Mouse (Mus musculus): ENCODE measurements around the gene Gm28305.

Gene Gm28305

DNA sequence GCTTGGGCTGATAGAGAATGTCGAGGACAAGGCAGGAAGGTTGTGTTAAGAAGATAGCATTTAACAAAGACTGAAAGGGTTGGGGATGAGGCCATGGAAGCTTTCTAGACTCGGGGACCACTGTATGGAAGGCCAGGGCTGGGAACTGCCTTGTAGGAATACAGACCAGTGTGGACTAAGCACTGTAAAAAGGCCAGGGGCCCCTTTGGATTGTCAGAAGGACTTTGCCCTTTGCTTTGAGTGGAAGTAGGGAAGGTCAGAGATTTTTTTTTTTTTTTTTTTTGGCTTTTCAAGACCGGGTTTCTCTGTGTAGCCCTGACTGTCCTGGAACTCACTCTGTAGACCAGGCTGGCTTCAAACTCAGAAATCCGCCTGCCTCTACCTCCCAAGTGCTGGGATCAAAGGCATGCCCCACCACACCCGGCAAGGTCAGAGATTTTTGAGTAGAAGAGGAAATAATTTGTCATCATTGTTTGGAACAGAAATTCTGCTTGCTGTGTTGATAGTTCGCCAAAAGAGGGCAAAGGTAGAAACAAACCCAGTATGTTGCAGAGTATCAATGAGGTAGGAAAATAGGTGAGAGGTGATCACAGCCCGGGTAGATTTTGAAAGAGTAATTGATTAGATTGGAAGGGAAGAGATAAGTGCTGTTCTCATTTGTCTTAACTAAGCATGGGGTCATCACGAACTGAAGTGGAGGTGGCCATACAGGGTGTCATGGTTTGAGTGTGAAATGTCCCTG, 30.6 kb downstream of the Gm28305 start:
- no peak for DNase-seq (ENCODE audit: low spot score)

DNA sequence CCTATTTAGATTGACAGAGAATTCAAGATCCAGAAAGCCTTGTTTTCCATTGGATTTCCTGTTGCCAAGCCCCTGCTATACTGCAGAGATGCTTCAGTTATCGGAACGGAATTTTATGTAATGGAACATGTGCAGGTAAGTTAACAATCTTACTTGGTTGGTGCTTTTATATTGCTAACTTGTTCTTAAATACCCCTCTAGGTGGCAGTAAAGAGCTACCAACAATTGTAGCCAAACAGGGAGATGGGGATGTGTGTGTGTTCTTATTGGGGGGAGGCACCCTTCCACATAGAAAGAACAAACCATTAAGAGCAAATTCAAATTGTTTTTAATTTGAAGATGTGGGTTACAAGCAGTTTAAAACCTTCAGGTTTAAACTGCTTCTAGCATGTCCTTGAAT, 35.3 kb downstream of the Gm28305 start:
- no peak for DNase-seq (ENCODE audit: low spot score)

DNA sequence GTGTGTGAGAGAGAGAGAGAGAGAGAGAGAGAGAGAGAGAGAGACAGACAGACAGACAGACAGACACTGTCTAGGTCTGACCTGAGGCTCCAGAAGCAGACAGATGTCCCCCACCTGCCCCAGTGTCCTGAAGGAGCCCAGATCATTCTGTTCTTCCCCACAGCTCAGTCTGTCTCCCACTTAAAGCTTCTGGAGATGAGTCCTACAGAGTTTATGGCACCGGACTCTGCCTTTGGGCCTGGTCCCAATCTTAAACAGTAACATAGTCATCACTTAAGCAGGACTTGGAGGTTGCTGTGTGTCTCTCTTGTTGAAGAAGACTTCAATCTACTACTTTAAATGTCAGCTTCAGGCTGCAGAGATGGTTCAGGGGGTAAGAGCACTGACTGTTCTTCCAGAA, 38.3 kb downstream of the Gm28305 start:
- DNase-seq (ENCODE audit: low spot score) = no peak

DNA sequence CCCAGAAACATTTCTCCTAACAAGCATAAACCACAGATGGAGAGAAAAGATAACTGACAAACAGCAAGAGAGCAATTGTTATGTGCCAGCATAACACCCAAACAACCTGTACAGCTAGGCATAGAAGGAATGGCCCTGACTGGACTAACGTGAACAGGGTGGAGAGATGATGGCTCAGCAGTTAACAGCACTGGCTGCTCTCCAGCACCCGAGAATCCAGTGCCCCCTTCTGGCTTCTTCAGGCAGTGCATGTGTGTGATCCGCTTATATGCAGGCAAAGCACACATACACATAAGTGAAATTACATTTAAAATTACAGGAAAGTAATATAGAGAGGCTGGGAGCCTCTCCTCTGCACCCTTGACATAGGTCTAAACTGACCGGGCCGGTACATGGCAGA, 38.9 kb downstream of the Gm28305 start:
- DNase-seq (ENCODE audit: low spot score) = no peak

DNA sequence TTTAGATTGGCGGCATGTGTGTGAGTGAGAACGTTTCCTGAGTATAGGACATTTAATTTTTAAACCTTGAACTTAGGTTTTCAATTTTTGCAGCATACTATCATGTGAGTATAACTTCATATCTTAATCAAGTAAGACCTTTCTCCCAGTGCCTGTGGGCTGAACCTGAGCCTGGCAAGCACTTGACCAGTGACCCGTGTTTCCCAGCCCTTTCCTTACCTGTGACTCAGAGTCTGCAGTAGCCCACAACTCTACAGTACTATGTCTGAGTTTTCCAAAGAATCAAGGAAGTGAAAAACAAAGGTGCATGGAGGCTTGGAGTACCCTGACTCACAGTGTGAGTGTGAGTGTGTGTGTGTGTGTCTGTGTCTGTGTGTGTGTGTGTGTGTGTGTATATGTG, 39.6 kb downstream of the Gm28305 start:
- DNase-seq (ENCODE audit: low spot score) = no peak

DNA sequence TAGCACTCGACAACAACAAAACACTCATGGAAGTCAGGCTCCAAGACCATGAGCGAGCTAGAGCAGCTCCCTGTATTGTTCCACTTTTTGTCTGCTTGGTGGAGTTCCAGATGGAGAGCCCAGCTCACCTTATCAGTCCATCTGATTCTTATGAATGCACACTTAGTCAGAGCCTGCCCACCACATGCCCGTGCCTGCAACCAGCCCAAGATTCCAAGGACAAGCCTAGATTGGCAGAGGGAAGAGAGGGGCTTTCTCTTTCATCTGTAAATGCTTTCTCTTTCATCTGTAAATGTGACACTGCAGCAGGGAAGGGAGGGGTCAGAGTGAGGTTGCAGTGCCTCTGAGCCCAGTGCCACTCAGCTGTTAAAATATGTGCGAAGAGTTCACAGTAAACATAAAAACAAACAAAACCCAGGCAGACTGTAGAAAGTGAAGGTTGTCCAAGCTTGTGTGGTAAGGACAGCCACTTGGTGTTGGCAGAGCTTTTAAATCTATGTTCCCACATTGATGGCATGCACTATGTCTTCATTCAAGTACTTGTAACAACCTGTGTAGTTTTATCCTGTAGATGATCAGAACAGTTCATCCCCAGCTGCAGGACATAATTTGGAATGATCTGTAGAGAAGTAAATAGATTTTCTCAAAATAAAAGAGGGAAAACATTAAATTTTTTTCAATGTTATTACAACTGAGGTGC, 45.4 kb downstream of the Gm28305 start:
- DNase-seq (ENCODE audit: low spot score) = no peak

DNA sequence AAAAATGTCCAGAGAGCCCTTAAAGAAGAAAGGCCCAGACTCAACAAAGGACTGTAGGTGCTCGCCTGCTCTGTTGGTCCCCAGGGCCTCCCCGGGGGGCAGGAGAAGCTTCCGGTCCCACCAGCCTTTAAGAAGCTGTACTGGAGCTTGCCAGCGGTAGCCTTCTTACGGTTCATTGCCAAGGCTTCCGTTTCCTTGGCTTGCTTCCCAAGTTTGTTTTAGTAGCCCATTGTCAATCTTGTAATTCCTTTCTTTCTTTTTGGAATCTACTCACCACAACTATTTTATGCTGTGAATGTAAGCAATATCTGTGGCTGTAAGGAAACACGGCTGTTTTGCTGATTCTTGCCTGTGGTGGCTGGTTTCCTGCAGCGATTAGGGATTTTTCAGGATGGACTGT, 48.1 kb downstream of the Gm28305 start:
- DNase-seq (ENCODE audit: low spot score) = no peak

DNA sequence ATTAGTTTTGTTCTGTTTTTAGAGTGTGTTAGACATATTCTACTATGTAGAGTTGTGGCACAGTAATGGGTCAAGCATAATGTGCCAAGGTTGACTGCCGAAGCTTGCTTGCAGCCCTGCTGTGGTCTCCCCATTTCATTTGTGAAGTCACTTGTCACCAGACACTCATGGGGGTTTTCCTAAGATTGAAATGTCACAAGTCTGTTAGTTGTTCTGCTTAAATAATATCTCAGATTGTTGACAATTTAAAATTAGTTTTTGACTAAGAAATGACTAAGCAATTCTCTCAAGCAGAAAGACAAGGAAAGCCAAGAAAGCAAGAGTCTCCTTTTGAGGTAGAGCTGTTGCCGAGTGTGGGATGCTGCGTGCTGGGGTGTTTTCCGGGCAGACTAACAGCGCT, 52.5 kb downstream of the Gm28305 start:
- no peak for DNase-seq (ENCODE audit: low spot score)

DNA sequence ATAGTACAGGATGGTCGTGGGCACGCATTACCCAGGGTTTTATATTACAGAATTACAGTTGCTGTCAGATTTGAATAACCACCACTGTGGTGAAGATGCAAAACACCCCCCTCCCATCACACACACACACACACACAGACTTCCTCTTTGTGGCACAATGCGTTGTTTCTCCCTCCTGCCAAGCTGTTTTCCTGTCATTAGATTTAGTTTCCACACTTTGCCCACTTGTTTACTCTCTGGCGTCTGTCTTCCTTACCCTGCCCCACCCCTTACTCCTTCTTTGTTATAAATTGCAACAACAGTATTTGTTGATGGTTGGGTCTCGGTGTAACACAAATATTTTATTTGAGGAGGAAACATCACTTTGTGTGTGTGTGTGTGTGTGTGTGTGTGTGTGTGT, 57.8 kb downstream of the Gm28305 start:
- DNase-seq (ENCODE audit: low spot score) = no peak

DNA sequence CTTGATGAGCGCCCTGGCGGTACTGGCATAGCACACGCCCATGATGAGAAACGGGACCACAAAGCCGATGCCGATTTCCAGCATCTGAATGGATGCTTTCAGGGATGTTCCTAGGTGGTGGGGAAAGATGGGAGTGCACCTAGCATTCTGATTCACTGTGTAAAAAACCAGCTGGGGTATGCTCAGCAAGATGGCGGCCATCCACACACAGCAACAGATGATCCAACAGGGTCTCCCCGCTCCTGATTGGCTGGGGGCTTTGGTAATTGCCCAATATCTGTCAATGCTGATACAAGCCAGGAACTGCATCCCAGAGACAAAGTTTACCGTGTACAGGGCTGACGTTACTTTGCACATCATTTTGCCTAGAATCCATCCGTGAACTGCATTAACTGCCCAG, 58.6 kb downstream of the Gm28305 start:
- DNase-seq (ENCODE audit: low spot score) = peak; percentile 67

DNA sequence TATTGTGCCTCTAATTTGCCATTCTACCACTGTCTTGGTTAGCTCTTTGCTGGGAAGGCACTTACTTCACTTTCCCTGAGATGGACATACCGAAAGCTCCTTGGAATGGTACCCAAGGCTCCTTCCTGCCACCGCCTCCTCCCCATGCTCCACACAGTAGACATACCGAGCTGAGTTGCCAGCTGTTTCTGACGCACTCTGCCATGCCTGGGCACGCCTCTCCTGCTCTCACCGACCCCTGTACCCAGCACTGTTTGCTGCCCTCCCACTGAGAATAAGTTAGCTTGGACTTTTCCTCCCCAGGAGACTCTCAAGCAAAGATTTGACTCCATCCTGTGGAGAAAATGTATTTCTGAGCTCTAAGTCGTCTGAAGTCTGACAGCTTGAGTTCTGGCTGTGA, 60.4 kb downstream of the Gm28305 start:
- DNase-seq (ENCODE audit: low spot score) = no peak

DNA sequence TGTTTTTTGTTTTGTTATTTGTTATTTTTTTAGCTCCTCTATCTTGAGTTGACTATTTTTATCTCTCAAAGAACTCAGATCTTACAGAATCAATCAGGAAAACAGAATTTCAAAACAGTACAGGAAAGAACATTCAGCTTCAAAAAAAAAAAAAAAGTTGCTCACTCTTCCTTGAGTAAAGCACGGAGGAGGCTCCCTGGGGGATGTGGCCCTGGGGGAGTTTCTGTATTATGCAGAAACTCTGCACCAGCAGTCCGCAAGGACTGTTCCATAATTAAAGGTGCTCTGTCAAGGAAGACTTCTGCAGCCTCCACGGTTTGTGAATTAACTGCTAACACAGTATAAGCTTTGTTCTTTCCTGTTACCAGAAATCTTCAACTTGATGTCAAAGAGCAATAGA, 61.0 kb downstream of the Gm28305 start:
- DNase-seq (ENCODE audit: low spot score) = peak; percentile 69

DNA sequence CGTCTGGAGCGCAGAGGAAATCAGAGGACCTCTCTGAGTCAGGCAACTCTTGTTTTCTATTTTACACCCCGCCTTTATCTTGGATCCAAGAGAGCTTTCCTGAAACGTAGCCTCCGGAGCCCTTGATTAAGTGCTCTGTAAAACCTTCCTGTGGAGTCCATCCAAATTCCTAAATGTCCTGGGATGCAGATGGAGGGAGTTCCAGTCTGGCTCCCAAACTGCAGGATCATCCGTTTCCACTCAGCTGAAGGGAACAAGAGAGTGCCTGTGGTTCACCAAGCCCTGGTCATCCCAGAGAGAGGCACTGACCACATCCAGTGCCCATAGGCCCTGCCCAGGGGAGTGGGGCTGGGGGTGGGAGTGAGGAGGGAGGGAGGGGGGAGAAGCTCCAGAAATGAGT, 61.8 kb downstream of the Gm28305 start:
- DNase-seq (ENCODE audit: low spot score) = no peak

DNA sequence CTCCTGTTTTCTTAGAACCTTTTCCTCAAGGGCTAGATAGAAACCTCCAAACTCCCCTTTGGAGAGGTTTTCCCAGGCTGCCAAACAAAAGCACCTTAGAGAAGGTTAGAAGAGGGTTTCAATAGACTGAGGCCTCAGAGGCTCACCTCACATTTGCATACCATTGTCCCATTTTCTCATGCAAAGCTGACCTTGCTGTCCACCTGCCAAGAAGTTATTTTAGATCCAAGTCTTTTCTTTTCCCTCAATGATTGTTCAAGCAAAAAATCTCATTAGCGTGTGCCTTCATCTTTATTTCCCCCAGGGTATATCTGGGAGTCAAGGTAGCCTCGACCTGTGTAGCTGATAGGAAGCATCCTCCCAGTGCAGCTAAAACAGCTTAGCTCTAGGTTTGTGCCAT, 62.4 kb downstream of the Gm28305 start:
- DNase-seq (ENCODE audit: low spot score) = no peak

DNA sequence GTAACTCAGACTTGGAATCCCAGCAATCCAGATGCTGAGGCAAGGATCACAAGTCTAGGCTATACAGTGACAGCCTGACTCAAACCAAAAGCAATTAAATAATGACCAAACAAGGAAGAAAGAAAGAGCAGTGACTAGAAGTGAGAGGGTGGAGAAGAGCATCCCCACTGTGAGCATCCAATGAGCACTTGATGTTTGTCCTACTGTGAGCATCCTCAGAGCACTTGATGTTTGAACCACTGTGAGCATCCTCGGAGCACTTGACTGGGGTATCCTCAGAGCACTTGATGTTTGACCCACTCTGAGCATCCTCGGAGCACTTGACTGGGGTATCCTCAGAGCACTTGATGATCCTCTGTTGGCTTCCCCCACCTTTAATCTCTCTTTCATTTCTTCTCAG, 64.5 kb downstream of the Gm28305 start:
- DNase-seq (ENCODE audit: low spot score) = no peak

DNA sequence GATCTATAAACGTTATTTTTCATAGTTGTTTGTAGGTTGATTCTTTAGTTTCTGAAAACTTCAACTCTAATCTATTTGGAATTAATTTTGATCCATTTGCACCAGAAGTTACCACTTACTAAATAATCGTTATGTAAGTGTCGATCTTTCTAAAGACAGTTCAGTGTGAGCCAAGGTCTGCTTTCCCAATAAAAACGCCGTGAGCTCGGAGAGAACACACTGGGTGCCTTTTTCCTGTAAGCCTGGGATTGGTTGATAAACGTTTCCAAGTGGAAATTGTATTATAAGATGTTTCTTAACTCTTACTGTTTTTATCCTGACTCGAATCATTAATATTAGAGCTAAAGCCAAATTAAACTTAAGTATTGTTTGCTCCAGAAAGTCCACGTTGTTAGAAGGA, 66.5 kb downstream of the Gm28305 start:
- no peak for DNase-seq (ENCODE audit: low spot score)

DNA sequence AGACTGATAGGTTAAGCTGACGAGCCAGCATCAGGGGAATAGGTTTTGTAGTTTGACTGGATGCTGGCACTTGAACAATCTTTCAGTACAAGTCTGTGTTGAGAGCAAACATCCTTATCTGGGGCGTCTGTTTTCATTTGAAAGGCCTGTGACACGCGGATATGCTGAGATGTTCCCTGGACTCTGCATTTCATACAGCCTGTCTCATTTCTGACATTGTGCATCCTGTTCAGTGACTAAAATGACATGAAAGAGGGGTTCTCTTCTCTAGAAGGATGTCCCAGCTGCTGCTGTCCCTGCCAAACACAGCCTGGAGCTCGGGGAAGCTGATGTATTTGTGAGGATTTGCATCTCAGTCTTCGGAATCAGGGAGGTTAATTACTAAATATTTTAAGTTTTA, 67.0 kb downstream of the Gm28305 start:
- no peak for DNase-seq (ENCODE audit: low spot score)

DNA sequence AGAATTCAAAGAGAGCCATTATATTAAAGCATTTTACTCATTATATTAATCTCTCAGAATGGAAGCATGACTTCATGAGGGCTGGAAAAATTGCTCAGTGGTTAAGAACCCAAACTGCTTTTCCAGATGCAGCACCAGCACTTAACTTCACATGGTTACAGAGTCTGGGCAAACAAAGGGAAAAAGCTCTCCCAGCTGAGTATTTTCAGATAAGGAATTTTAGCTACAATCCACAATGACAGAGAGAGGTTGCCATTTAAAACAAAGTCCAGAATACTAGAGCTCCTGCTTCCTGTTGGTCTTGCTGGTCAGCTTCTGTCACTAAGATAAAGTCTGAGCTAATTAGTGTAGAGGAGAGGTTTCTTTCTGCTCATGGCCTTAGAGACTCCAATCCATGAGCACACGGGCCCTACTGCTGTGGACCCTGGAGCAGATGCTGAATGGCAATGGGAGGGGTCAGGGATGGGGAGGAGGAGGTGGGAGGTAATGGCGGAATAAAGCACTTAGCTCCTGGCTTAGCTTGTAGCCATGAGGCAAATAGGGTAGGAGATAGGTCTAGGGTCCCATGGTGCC, 68.2 kb downstream of the Gm28305 start:
- no peak for DNase-seq (ENCODE audit: low spot score)

DNA sequence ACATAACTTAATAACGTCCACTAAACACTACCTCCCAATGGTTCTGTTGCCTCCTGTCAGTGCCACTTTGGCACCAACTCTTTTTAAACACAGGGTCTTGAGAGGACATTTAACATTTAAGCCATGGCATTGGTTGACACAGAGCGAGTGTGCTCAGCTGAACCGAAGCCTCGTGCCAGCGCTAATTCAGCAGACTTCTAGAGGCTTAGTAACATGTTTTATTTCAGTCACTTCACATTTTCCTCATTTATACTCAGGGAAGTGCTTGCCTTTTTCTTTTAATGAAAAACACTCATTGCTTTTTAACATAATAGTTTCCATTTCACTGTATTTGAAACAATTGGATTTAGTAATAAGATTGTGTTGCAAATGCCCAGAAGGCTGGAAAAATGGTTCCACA, 68.7 kb downstream of the Gm28305 start:
- no peak for DNase-seq (ENCODE audit: low spot score)

DNA sequence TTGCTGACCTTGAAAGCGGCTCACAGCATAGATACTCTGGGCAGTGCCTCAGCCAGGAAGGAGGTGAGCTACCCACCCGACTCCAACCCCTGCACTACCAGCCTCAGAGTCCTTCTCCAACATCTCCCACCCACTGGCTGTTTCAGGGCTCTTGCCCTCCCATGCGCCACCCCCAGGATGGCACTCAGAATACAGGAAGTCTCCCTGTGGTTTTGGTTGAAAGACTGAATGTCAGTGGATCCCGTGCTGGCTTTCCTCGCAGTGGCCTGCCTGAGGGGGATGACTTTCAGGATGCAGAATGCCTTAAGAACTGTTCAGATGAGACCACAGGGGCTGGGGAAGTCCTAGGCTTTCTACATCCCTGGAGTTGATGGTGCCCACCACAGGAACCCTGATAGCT, 82.6 kb downstream of the Gm28305 start:
- no peak for DNase-seq (ENCODE audit: low spot score)

DNA sequence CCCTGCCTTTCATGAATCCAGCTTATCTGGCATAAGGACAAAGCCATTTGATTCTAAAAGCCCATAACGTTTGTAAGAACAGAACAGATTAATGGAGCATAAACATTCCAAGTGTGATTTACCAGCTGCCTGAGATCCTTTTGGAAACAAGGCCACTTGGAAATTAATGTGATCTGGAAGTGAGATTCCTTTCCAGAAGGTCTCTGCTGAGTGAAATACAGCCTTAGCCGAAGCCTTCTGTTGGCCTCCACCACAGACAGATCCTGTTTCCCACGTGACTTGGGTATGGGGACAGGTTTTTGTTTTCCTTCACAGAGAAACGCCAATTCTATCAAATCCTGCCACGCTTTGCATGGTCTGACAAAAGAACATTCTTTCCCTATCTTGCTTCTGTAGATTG, 83.2 kb downstream of the Gm28305 start:
- no peak for DNase-seq (ENCODE audit: low spot score)
